Mouse (Mus musculus) liver, embryonic 16.5 days (tissue): ENCODE data around the gene Npff. TPM values are rescaled to one million over a fixed set of nuclear protein-coding genes. Genes with fewer than 3 reads are reported as not detected.

Experiments used
- ATAC-seq: fragments of 200-750 bp; cut with Nextera tagmentation; 2 replicates; pipeline ENCODE4 v1.8.0; 2017; ENCODE audit warnings: low read depth, mild to moderate bottlenecking, moderate number of reproducible peaks, moderate library complexity
- H3K27ac ChIP-seq: fragments of 300-500 bp; sonication (generic); 2 replicates; pipeline ENCODE4 v1.5.1; 2014; ENCODE audit warnings: mild to moderate bottlenecking, low read length
- H3K27me3 ChIP-seq: fragments of 300-500 bp; sonication (generic); 2 replicates; pipeline ENCODE4 v1.6.1; 2014; ENCODE audit warnings: low read depth, low read length, mixed read lengths; ENCODE audit not compliant: control insufficient read depth, insufficient read depth
- H3K36me3 ChIP-seq: fragments of 300-500 bp; sonication (generic); 2 replicates; pipeline ENCODE4 v1.6.1; 2014; ENCODE audit warnings: mild to moderate bottlenecking; ENCODE audit not compliant: control insufficient read depth, insufficient read depth
- H3K4me1 ChIP-seq: fragments of 300-500 bp; sonication (generic); 2 replicates; pipeline ENCODE4 v1.6.1; 2014; ENCODE audit warnings: low read depth, low read length, mixed read lengths; ENCODE audit not compliant: control insufficient read depth
- H3K4me2 ChIP-seq: fragments of 300-500 bp; sonication (generic); 2 replicates; pipeline ENCODE4 v1.6.1; 2014; ENCODE audit warnings: low read depth, low read length, mixed read lengths
- H3K4me3 ChIP-seq: fragments of 300-500 bp; sonication (generic); 2 replicates; pipeline ENCODE4 v1.5.1; 2014; ENCODE audit warnings: low read depth, mild to moderate bottlenecking, low read length
- H3K9ac ChIP-seq: fragments of 300-500 bp; sonication (generic); 2 replicates; pipeline ENCODE4 v1.6.1; 2014; ENCODE audit warnings: low read depth, low read length
- H3K9me3 ChIP-seq: fragments of 300-500 bp; sonication (generic); replicated peaks from 2 replicates; pipeline ENCODE4 v1.6.1; 2016; ENCODE audit warnings: low read length; ENCODE audit not compliant: control insufficient read depth
- WGBS: fragments of 180-500 bp; shearing (Covaris S2); extraction: QIAGEN DNeasy Blood & Tissue Kit; methylation state at CpG from one replicate; pipeline ENCODE4 v1.1.7; 2014; ENCODE audit not compliant: insufficient replicate concordance; 5-methylcytosine and 5-hydroxymethylcytosine counted together
- polyA plus RNA-seq: library from polyadenylated mRNA; unstranded; fragments of >200 nt; fragmentation: Nextera tagmentation; extraction: Ambion mirVana; gene quantifications from 2 replicates; pipeline ENCODE4 v1.2.1, GENCODE M21; 2015

The Npff gene
- polyA plus RNA-seq: 0.46 and 0.57 TPM in 2 replicates

- 9% methylated on average over 3 of the region's 3 CpGs for WGBS
- no peak within 1 kb of the TSS for H3K4me3 ChIP-seq
- H3K36me3 ChIP-seq: peaks cover 22% of the 10 kb centered on the region
- no peak within 1 kb of the TSS for H3K4me2 ChIP-seq
- H3K9ac ChIP-seq: no peak within 1 kb of the TSS
- H3K4me1 ChIP-seq: peaks cover 9% of the 10 kb centered on the region
- no peak within 1 kb of the TSS for H3K27ac ChIP-seq
- ATAC-seq: no peak
- H3K27me3 ChIP-seq: no peaks in the 10 kb centered on the region
- no peaks in the 10 kb centered on the region for H3K9me3 ChIP-seq
These were observed at the start of gene Npff for GRCm38 (mm10) chr15:102524892-102525485. Npff (minus strand) TSS chr15:102524942.

- Histone ChIP-seq H3K4me3 (no peak overlapping the region), H3K36me3 (no peaks in the 10 kb centered on the region), H3K4me2 (no peak overlapping the region), H3K9ac (no peak overlapping the region), H3K9me3 (no peaks in the 10 kb centered on the region), H3K27ac (no peak overlapping the region), H3K4me1 (no peaks in the 10 kb centered on the region), H3K27me3 (no peaks in the 10 kb centered on the region)
- 71% methylated on average over 3 of the region's 3 CpGs for WGBS
- ATAC-seq: no peak
These were observed 47.3 kb upstream of the Npff start for GRCm38 (mm10) chr15:102572081-102572480.

GRCm38 (mm10) chr15:102567849-102568248, 43.1 kb upstream of the Npff start:
- no peak overlapping the region for H3K9ac ChIP-seq
- H3K4me2 ChIP-seq: no peak overlapping the region
- WGBS: 52% methylated on average over 2 of the region's 2 CpGs
- H3K9me3 ChIP-seq: no peaks in the 10 kb centered on the region
- H3K4me1 ChIP-seq: no peaks in the 10 kb centered on the region
- no peak for ATAC-seq
- H3K36me3 ChIP-seq: no peaks in the 10 kb centered on the region; the same call in 1 of the 2 replicates
- no peak overlapping the region for H3K27ac ChIP-seq
- H3K27me3 ChIP-seq: no peaks in the 10 kb centered on the region
- no peak overlapping the region for H3K4me3 ChIP-seq

- no peaks in the 10 kb centered on the region for H3K27me3 ChIP-seq
- 79% methylated on average over 5 of the region's 5 CpGs for WGBS
- no peak overlapping the region for H3K27ac ChIP-seq
- H3K4me2 ChIP-seq: no peak overlapping the region
- no peak overlapping the region for H3K9ac ChIP-seq
- no peaks in the 10 kb centered on the region; the same call in 1 of the 2 replicates for H3K36me3 ChIP-seq
- ATAC-seq: no peak
- H3K9me3 ChIP-seq: no peaks in the 10 kb centered on the region
- H3K4me3 ChIP-seq: no peak overlapping the region
- no peaks in the 10 kb centered on the region for H3K4me1 ChIP-seq
These were observed 38.9 kb upstream of the Npff start for GRCm38 (mm10) chr15:102563681-102564080.

- H3K4me3 ChIP-seq: no peak overlapping the region
- ATAC-seq: no peak
- H3K27ac ChIP-seq: no peak overlapping the region
- no peaks in the 10 kb centered on the region for H3K9me3 ChIP-seq
- H3K9ac ChIP-seq: no peak overlapping the region
- no peaks in the 10 kb centered on the region for H3K27me3 ChIP-seq
- H3K36me3 ChIP-seq: no peaks in the 10 kb centered on the region; the same call in 1 of the 2 replicates
- 79% methylated on average over 3 of the region's 3 CpGs for WGBS
- H3K4me1 ChIP-seq: no peaks in the 10 kb centered on the region
- no peak overlapping the region for H3K4me2 ChIP-seq
These were observed 38.3 kb upstream of the Npff start for GRCm38 (mm10) chr15:102563061-102563460.

GRCm38 (mm10) chr15:102562491-102562890, 37.7 kb upstream of the Npff start:
- no peak for ATAC-seq
- no peaks in the 10 kb centered on the region for H3K4me1 ChIP-seq
- no peak overlapping the region for H3K27ac ChIP-seq
- H3K9ac ChIP-seq: no peak overlapping the region
- H3K4me3 ChIP-seq: no peak overlapping the region
- no peaks in the 10 kb centered on the region for H3K27me3 ChIP-seq
- no peak overlapping the region for H3K4me2 ChIP-seq
- no peaks in the 10 kb centered on the region for H3K9me3 ChIP-seq
- 77% methylated on average over 1 of the region's 1 CpGs for WGBS
- no peaks in the 10 kb centered on the region; the same call in 1 of the 2 replicates for H3K36me3 ChIP-seq

GRCm38 (mm10) chr15:102557580-102557979, 32.8 kb upstream of the Npff start:
- Histone ChIP-seq H3K4me1 (no peaks in the 10 kb centered on the region), H3K4me2 (no peak overlapping the region), H3K9me3 (no peaks in the 10 kb centered on the region), H3K9ac (no peak overlapping the region), H3K27ac (no peak overlapping the region), H3K27me3 (no peaks in the 10 kb centered on the region), H3K4me3 (no peak overlapping the region), H3K36me3 (peaks cover 12% of the 10 kb centered on the region)
- no peak for ATAC-seq

- Histone ChIP-seq H3K9me3 (no peaks in the 10 kb centered on the region), H3K9ac (no peak overlapping the region), H3K36me3 (peaks cover 18% of the 10 kb centered on the region), H3K4me2 (no peak overlapping the region), H3K4me1 (no peaks in the 10 kb centered on the region), H3K27me3 (no peaks in the 10 kb centered on the region), H3K4me3 (no peak overlapping the region), H3K27ac (no peak overlapping the region)
- 80% methylated on average over 1 of the region's 1 CpGs for WGBS
- ATAC-seq: no peak
These were observed 30.8 kb upstream of the Npff start for GRCm38 (mm10) chr15:102555581-102555980.

GRCm38 (mm10) chr15:102552599-102552998, 27.9 kb upstream of the Npff start:
- Histone ChIP-seq H3K4me2 (no peak overlapping the region), H3K4me1 (no peaks in the 10 kb centered on the region), H3K9me3 (no peaks in the 10 kb centered on the region), H3K4me3 (no peak overlapping the region), H3K27ac (no peak overlapping the region), H3K27me3 (no peaks in the 10 kb centered on the region), H3K36me3 (peaks cover 18% of the 10 kb centered on the region), H3K9ac (no peak overlapping the region)
- WGBS: 77% methylated on average over 5 of the region's 5 CpGs
- ATAC-seq: no peak
